Mouse (Mus musculus): Measurements from ENCODE around the gene Plekhh3.

Gene Plekhh3

DNA sequence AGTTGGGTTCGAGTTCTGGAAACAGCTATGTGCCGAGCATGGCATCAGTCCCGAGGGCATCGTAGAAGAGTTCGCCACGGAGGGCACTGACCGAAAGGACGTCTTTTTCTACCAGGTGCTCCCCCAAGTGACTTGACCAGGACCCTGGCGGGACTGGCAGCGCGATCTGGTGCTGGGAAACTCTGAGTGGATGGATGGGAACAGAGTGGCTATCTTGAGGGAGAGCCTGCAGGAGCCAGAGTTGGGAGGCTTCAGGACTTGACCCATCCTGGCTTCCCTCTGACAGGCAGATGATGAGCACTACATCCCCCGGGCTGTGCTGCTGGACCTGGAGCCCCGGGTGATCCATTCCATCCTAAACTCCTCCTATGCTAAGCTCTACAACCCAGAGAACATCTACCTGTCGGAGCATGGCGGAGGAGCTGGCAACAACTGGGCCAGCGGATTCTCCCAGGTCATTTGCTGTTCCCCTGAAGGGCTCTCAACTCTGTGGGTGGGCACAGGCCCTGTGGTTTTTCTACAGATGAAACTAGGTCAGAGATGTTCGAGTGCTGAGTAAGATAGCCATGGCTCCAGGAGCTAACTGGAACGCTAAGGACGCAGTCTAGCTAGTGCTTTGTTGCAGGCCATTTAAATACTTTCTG lies 50.5 kb downstream of the Plekhh3 start:
- no peak for DNase-seq (ENCODE audit: low spot score in 2 of 2)

DNA sequence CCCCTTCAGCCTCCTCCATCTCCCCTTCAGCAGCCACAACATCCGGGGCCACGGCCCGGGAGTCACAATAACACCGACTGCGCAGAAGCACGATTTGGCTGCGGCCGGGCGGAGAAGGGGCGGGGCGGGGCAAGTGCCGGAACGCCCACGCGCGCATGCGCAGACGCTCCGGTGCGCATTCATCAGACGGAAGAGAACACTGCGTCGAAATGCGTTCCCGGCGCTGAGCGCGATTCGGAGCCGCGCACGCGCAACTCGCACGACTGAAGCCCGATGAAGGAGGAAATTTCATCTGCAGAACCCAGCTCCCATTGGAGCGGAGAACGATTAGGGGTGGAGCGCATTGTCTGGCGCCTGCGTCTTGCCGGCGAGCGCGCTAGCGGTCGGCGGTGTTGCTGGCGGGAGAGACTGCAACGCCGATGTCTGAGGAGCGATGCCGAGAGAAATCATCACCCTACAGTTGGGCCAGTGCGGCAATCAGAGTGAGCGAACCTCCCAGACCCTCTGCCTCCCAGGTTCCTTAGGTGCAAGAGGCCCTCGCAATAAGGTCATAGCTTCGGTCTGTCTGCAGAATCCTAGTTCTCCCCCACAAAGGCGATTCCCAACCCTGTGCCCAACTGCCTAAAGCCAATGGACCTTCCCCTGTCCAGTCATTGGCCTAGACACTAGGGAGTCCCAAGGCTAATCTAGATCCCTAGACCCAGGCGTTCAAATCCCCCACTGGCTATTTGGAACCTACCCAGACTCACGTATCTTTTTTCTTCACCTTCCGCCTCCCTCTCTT lies 51.2 kb downstream of the Plekhh3 start, which contains the start of the genes Retreg3 and Tubg1:
TSS of gene Retreg3 (minus strand) at position 133 of the 784 bp plus-strand sequence.
TSS of gene Tubg1 (plus strand) at position 178 of the 784 bp plus-strand sequence.
- DNase-seq (ENCODE audit: low spot score in 2 of 2): peak; percentile 96 to 98

DNA sequence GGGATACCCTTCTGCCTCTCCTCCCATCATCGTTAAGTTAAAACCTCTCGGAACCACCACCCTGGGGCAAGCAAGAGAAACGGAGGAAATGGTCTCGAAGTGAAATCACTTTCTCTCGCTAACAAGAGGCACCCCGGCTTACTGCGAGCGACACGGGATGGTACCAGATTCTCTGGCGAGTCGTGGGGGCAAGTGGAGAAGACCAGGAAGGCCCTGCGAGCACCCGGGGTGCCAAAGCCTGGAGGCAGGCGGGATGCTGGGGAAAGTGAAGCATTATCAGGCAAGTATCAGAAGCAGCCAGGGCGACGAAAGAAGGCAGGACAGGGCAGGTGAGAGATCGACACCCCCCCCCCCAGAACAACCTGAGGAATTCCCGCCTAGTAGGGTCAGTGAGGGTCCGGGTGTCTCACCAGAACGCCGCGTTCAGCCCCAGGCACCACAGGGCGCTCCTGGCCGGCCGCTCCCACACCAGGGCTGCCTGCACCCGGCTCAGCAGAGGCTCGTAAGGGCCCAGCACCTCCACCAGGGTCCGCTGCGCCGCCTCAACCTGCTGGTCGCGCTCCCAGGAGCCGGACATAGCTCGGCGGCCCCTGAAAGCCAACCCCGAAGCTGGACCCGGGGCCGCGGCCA lies 51.9 kb downstream of the Plekhh3 start:
- no peak for DNase-seq (ENCODE audit: low spot score in 2 of 2)

DNA sequence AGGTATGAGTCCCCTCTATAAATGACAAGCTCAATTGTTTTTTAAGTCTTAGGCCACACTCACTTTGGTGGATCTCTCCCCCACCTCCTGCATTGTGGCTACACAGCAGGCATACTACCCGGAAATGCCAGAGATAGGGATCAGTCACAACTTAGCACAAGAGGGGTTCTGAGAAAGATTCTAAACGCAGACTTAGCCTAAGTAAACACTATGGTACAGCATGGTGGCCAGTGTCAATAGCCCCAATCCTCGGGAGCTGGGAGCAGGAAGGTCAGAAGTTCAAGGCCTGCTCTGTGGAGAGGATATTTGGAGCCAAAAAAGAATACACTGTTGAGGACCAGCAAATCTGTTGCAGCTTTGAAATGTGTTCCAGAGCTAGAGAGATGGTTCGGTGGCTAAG lies 53.0 kb downstream of the Plekhh3 start:
- no peak for DNase-seq (ENCODE audit: low spot score in 2 of 2)

DNA sequence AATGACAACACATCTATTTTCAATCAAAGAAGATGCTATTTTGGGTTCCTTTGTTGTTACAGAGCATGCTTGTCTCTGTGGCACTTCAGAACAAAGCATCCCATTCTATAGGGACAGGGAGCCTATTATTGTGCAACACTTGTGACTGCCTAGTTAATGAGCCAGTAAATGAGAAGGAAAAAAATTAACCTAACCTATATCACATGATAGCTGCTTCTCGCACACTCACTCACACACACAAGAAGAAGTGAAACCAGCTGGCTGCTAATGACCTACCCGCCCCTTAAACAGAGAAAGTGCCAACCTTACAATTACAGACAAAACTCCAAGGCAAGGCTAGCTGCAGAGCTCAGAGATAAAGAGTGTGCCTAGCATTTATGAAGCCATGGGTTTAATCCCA lies 55.6 kb downstream of the Plekhh3 start:
- peak in 1 of 2 experiments; percentile 55 for DNase-seq (ENCODE audit: low spot score in 2 of 2)

Data from left cerebral cortex, adult 9 months (tissue).